Mouse (Mus musculus) heart, postnatal 36 days (tissue): Measurements from ENCODE around the gene 1190002N15Rik. TPM values are rescaled to one million over a fixed set of nuclear protein-coding genes. Genes with fewer than 3 reads are reported as not detected.
A peak's percentile ranks its signal among the peaks of the same experiment; 100 is the strongest.

ENCODE experiments used
- DNase-seq, 2 experiments: peaks; one replicate each; pipeline ENCODE4 v3.0.0; 2021 to 2022
- intact Hi-C: fragments of 180-260 bp; cut with DNase I; formaldehyde crosslinking; loops from one replicate; pipeline ENCODE4 v1.15.1; 2025
- total RNA-seq, 2 experiments: library from RNA; stranded (reverse); gene quantifications; 2 replicates each; pipeline ENCODE4 v1.2.3; 2021

Gene 1190002N15Rik
- total RNA-seq, 2 experiments from 2014 or later, result 30.7 to 30.9 TPM

GRCm38 (mm10) chr9:94534226-94534625 lies 3.7 kb downstream of the 1190002N15Rik start:
- intact Hi-C loops, result loop anchor here (10.0 kb wide), 1 partner anchor 1989 kb away; the partner anchor contains the start of gene Plod2
- DNase-seq, result no peak

- intact Hi-C loops, result loop anchor here (10.0 kb wide), 1 partner anchor 1989 kb away; the partner anchor contains the start of gene Plod2
Measured at GRCm38 (mm10) chr9:94533641-94534040, 4.2 kb downstream of the 1190002N15Rik start.

GRCm38 (mm10) chr9:94529987-94530386 lies 7.9 kb downstream of the 1190002N15Rik start:
- intact Hi-C loops, result loop anchor here (10.0 kb wide), 1 partner anchor 1985 kb away; the partner anchor contains the start of gene Plod2

More at GRCm38 (mm10) chr9:94533641-94534040, 4.2 kb downstream of the 1190002N15Rik start:
- DNase-seq, result peak in 1 of 2 experiments; percentile 34

GRCm38 (mm10) chr9:94529146-94529746 lies 8.6 kb downstream of the 1190002N15Rik start:
- DNase-seq, result no peak
- intact Hi-C loops, result no loop called here

More at GRCm38 (mm10) chr9:94529987-94530386, 7.9 kb downstream of the 1190002N15Rik start:
- DNase-seq, result no peak

GRCm38 (mm10) chr9:94526473-94526872 lies 11.4 kb downstream of the 1190002N15Rik start:
- DNase-seq, result no peak
- intact Hi-C loops, result no loop called here

- intact Hi-C loops, result no loop called here
Measured at GRCm38 (mm10) chr9:94512246-94512645, 25.6 kb downstream of the 1190002N15Rik start.

GRCm38 (mm10) chr9:94511139-94511538 lies 26.7 kb downstream of the 1190002N15Rik start:
- no peak for DNase-seq
- intact Hi-C loops, result no loop called here

More at GRCm38 (mm10) chr9:94512246-94512645, 25.6 kb downstream of the 1190002N15Rik start:
- DNase-seq, result no peak

GRCm38 (mm10) chr9:94506980-94507379 lies 30.9 kb downstream of the 1190002N15Rik start:
- DNase-seq, result no peak

GRCm38 (mm10) chr9:94491467-94491866 lies 46.4 kb downstream of the 1190002N15Rik start:
- intact Hi-C loops, result no loop called here
- no peak for DNase-seq

More at GRCm38 (mm10) chr9:94506980-94507379, 30.9 kb downstream of the 1190002N15Rik start:
- intact Hi-C loops, result no loop called here

GRCm38 (mm10) chr9:94487976-94488375 lies 49.9 kb downstream of the 1190002N15Rik start:
- intact Hi-C loops, result no loop called here
- DNase-seq, result no peak

GRCm38 (mm10) chr9:94483291-94483879 lies 54.5 kb downstream of the 1190002N15Rik start:
- intact Hi-C loops, result no loop called here
- DNase-seq, result no peak

- intact Hi-C loops, result no loop called here
- DNase-seq, result peak in 1 of 2 experiments; percentile 6
Measured at GRCm38 (mm10) chr9:94482215-94482975, 55.5 kb downstream of the 1190002N15Rik start.

- DNase-seq, result no peak
- intact Hi-C loops, result no loop called here
Measured at GRCm38 (mm10) chr9:94481057-94481456, 56.8 kb downstream of the 1190002N15Rik start.

- no peak for DNase-seq
- intact Hi-C loops, result no loop called here
Measured at GRCm38 (mm10) chr9:94479382-94479781, 58.5 kb downstream of the 1190002N15Rik start.

- intact Hi-C loops, result no loop called here
- no peak for DNase-seq
Measured at GRCm38 (mm10) chr9:94478954-94479353, 58.9 kb downstream of the 1190002N15Rik start.

- intact Hi-C loops, result no loop called here
- DNase-seq, result no peak
Measured at GRCm38 (mm10) chr9:94475973-94476372, 61.9 kb downstream of the 1190002N15Rik start.

- intact Hi-C loops, result loop anchor here (5.0 kb wide), 1 partner anchor 138 kb away; no protein-coding TSS in a partner anchor
- DNase-seq, result no peak
Measured at GRCm38 (mm10) chr9:94473898-94474297, 64.0 kb downstream of the 1190002N15Rik start.

- DNase-seq, result no peak
- intact Hi-C loops, result loop anchor here (5.0 kb wide), 1 partner anchor 139 kb away; no protein-coding TSS in a partner anchor
Measured at GRCm38 (mm10) chr9:94472963-94473582, 64.8 kb downstream of the 1190002N15Rik start.

GRCm38 (mm10) chr9:94471485-94471884 lies 66.4 kb downstream of the 1190002N15Rik start:
- intact Hi-C loops, result loop anchor here (5.0 kb wide), 1 partner anchor 141 kb away; no protein-coding TSS in a partner anchor
- DNase-seq, result no peak
